Mouse (Mus musculus) stomach, embryonic 16.5 days (tissue): Measurements from ENCODE around the gene Nedd8. TPM values are rescaled to one million over a fixed set of nuclear protein-coding genes. Genes with fewer than 3 reads are reported as not detected.

ENCODE experiments used
- ATAC-seq: fragments of 200-750 bp; cut with Nextera tagmentation; 2 replicates; pipeline ENCODE4 v1.8.0; 2017; ENCODE audit warnings: moderate number of reproducible peaks, moderate TSS enrichment; ENCODE audit not compliant: insufficient read depth, low FRiP score
- H3K27ac ChIP-seq: fragments of 300-500 bp; sonication (generic); 2 replicates; pipeline ENCODE4 v1.5.1; 2014; ENCODE audit warnings: low read length
- H3K27me3 ChIP-seq: fragments of 300-500 bp; sonication (generic); 2 replicates; pipeline ENCODE4 v1.6.1; 2014; ENCODE audit warnings: low read length, control low read depth, mixed read lengths; ENCODE audit not compliant: control insufficient read depth, insufficient read depth
- H3K36me3 ChIP-seq: fragments of 300-500 bp; sonication (generic); 2 replicates; pipeline ENCODE4 v1.6.1; 2014; ENCODE audit warnings: low read length; ENCODE audit not compliant: control insufficient read depth, insufficient read depth
- H3K4me1 ChIP-seq: fragments of 300-500 bp; sonication (generic); 2 replicates; pipeline ENCODE4 v1.6.1; 2014; ENCODE audit warnings: low read length, control low read depth, mixed read lengths; ENCODE audit not compliant: control insufficient read depth, insufficient read depth
- H3K4me2 ChIP-seq: fragments of 300-500 bp; sonication (generic); 2 replicates; pipeline ENCODE4 v1.6.1; 2014; ENCODE audit warnings: low read depth, low read length, mixed read lengths
- H3K4me3 ChIP-seq: fragments of 300-500 bp; sonication (generic); replicated peaks from 2 replicates; pipeline ENCODE4 v1.5.1; 2014; ENCODE audit warnings: mild to moderate bottlenecking, low read length
- H3K9ac ChIP-seq: fragments of 300-500 bp; sonication (generic); 2 replicates; pipeline ENCODE4 v1.6.1; 2014; ENCODE audit warnings: low read length
- H3K9me3 ChIP-seq: fragments of 300-500 bp; sonication (generic); replicated peaks from 2 replicates; pipeline ENCODE4 v1.6.1; 2016; ENCODE audit warnings: low read length, control low read depth; ENCODE audit not compliant: control insufficient read depth
- WGBS: fragments of 180-500 bp; shearing (Covaris S2); extraction: QIAGEN DNeasy Blood & Tissue Kit; methylation state at CpG from one replicate; pipeline ENCODE4 v1.1.7; 2014; 5-methylcytosine and 5-hydroxymethylcytosine counted together
- polyA plus RNA-seq: library from polyadenylated mRNA; unstranded; fragments of >200 nt; fragmentation: Nextera tagmentation; extraction: Ambion mirVana; gene quantifications from 2 replicates; pipeline ENCODE4 v1.2.1, GENCODE M21; 2015

Gene Nedd8
- polyA plus RNA-seq, 1 experiment from 2014 or later, result 484 TPM

DNA sequence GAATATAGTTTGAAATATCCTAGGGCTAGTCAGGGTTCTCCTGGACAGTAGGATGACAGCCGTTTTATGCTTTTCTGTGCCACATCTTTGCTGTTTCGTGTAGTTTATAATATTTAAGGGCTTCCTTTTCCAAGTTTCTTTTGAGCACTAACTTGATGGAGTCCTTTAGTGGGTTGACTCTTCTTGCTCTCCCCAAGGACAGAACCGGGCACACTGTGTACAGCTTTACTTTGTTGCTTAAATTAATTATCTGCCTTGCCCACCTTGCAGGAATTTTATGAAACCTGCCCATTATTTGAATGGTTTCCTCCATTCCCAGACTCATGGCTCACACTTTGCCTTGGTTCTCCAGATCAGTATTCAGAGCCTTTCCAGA lies 10.2 kb upstream of the Nedd8 start:
- H3K27ac ChIP-seq, result peak overlapping the region; percentile 89; the same call in 1 of the 2 replicates

GRCm38 (mm10) chr14:55681160-55682117 lies 9.5 kb upstream of the Nedd8 start, which contains the start of gene Tinf2:
TSS of gene Tinf2 (minus strand) at chr14:55681820.
- Histone ChIP-seq H3K9ac (peak within 1 kb of the TSS; percentile 83), H3K4me2 (peak within 1 kb of the TSS; percentile 76), H3K4me3 (peak within 1 kb of the TSS; percentile 80), H3K27ac (peak within 1 kb of the TSS; percentile 89), H3K4me1 (peaks cover 8% of the 10 kb centered on the region), H3K27me3 (no peaks in the 10 kb centered on the region), H3K9me3 (no peaks in the 10 kb centered on the region), H3K36me3 (peaks cover 16% of the 10 kb centered on the region)
- peak; percentile 98 for ATAC-seq
- under 1% methylated on average over 66 of the region's 66 CpGs for WGBS

More for the DNA sequence above, 10.2 kb upstream of the Nedd8 start:
- H3K4me2 ChIP-seq, result peak overlapping the region; percentile 76
- H3K4me3 ChIP-seq, result peak overlapping the region; percentile 80
- no peaks in the 10 kb centered on the region for H3K9me3 ChIP-seq
- peaks cover 10% of the 10 kb centered on the region for H3K36me3 ChIP-seq
- H3K4me1 ChIP-seq, result peaks cover 8% of the 10 kb centered on the region
- H3K27me3 ChIP-seq, result no peaks in the 10 kb centered on the region
- no peak for ATAC-seq
- H3K9ac ChIP-seq, result peak overlapping the region; percentile 83
- WGBS, result 10% methylated on average over 3 of the region's 3 CpGs

DNA sequence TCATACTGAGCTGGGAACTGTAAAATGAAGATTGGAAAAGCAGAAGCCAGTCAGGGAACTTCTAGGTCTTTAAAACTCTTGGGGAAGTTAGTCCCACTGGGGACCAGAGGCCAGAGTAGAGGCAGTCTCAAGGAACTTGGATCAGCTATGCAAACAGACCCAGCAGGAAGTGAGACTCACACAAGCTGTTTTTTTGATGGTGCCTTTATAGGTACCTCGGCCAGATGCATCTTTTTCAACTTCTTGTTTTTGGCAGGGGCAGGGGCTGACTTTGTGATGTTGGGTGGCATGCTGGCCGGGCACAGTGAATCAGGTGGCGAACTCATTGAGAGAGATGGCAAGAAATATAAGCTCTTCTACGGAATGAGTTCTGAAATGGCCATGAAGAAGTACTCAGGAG lies 5.7 kb upstream of the Nedd8 start:
- WGBS, result 79% methylated on average over 4 of the region's 4 CpGs
- Histone ChIP-seq H3K27me3 (no peaks in the 10 kb centered on the region), H3K27ac (no peak overlapping the region), H3K4me3 (no peak overlapping the region), H3K4me2 (no peak overlapping the region), H3K9me3 (no peaks in the 10 kb centered on the region), H3K4me1 (peaks cover 8% of the 10 kb centered on the region), H3K9ac (no peak overlapping the region), H3K36me3 (peaks cover 21% of the 10 kb centered on the region)
- ATAC-seq, result no peak

- Histone ChIP-seq H3K4me1 (peaks cover 12% of the 10 kb centered on the region; the same call in 1 of the 2 replicates), H3K9me3 (no peaks in the 10 kb centered on the region), H3K27me3 (no peaks in the 10 kb centered on the region), H3K4me2 (peak overlapping the region; percentile 66), H3K36me3 (0 out of 2 replicates have a peak, but pooled peaks cover 12% of the 10 kb centered on the region), H3K27ac (peak overlapping the region; percentile 55), H3K9ac (peak overlapping the region; percentile 88), H3K4me3 (peak overlapping the region; percentile 86)
- 73% methylated on average over 7 of the region's 7 CpGs for WGBS
- no peak for ATAC-seq
Measured at GRCm38 (mm10) chr14:55672741-55673060, 777 bp upstream of the Nedd8 start.

- peak overlapping the region; percentile 88 for H3K9ac ChIP-seq
- peak overlapping the region; percentile 86 for H3K4me3 ChIP-seq
- H3K27me3 ChIP-seq, result no peaks in the 10 kb centered on the region
- H3K4me2 ChIP-seq, result peak overlapping the region; percentile 81
- WGBS, result 0% methylated on average over 12 of the region's 12 CpGs
- H3K36me3 ChIP-seq, result 0 out of 2 replicates have a peak, but pooled peaks cover 6% of the 10 kb centered on the region
- H3K27ac ChIP-seq, result peak overlapping the region; percentile 88
- peaks cover 12% of the 10 kb centered on the region; the same call in 1 of the 2 replicates for H3K4me1 ChIP-seq
- peak; percentile 27; the same call in 1 of the 2 replicates for ATAC-seq
- no peaks in the 10 kb centered on the region for H3K9me3 ChIP-seq
Measured at GRCm38 (mm10) chr14:55671486-55671832, 465 bp downstream of the Nedd8 start.

DNA sequence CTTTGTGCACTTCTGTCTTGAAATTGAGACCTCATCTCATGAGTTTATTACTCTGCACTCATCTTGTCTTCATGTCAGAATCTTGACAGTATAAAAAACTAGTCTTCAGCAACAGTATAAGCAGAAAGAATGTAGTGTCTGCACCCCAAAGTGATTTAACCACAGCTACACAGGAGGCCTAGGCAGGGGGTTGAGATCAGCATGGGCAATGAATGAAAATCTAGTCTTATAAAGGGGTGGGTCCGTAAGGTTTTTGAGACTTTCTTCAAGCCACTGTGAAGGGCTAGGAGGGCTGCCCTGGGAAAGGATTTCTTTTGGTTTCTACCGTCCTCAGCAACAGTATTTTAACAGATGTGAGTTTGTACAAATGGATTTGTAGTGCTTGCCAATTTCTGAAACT lies 11.3 kb downstream of the Nedd8 start:
- no peaks in the 10 kb centered on the region for H3K27me3 ChIP-seq
- H3K9ac ChIP-seq, result peak overlapping the region; percentile 87
- no peak overlapping the region for H3K27ac ChIP-seq
- peak overlapping the region; percentile 72 for H3K4me3 ChIP-seq
- WGBS, result 45% methylated on average over 2 of the region's 2 CpGs
- no peak overlapping the region; the same call in 1 of the 2 replicates for H3K4me2 ChIP-seq
- peaks cover 7% of the 10 kb centered on the region; the same call in 1 of the 2 replicates for H3K4me1 ChIP-seq
- peaks cover 5% of the 10 kb centered on the region for H3K36me3 ChIP-seq
- no peaks in the 10 kb centered on the region for H3K9me3 ChIP-seq
- no peak for ATAC-seq

DNA sequence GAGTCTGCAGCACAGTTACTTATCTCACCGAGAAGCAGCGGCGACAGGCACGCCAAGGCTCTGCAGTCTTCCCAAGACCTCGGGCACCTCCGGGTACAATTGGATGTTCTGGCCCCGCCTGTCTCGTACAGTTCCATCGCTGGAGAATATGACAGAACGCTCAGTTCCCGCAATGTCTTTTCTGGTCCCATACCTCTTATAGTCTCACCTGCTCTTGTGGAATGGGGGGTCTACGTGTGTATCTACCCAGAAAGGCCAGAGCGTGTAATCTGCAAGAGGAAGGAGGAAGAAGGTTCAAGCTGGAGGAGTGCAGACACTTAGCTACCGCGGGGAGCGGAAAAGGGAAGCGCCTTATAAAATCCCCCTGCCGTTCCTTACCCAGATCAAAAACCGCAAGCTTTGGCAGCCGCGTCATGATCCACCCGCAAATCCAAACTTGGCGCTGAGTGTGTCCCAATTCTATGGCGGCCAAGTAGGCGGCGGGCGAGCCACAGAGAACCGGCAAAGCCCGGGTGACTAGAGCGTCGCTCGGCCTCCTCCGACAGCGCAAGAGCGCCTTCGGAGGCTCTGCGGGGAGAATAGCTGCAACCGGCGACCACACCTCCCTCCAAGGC lies 11.9 kb downstream of the Nedd8 start, which contains the start of gene Mdp1:
TSS of gene Mdp1 (minus strand) at position 549 of the 614 bp plus-strand sequence.
- WGBS, result 0% methylated on average over 39 of the region's 39 CpGs
- peak; percentile 94 for ATAC-seq

GRCm38 (mm10) chr14:55658011-55658410 lies 13.9 kb downstream of the Nedd8 start:
- no peak overlapping the region for H3K27ac ChIP-seq

More for the DNA sequence above, 11.9 kb downstream of the Nedd8 start, which contains the start of gene Mdp1:
- H3K9ac ChIP-seq, result peak within 1 kb of the TSS; percentile 87
- peak within 1 kb of the TSS; percentile 50 for H3K27ac ChIP-seq
- peaks cover 5% of the 10 kb centered on the region for H3K36me3 ChIP-seq
- H3K27me3 ChIP-seq, result no peaks in the 10 kb centered on the region
- H3K4me2 ChIP-seq, result peak within 1 kb of the TSS; percentile 51
- no peaks in the 10 kb centered on the region for H3K9me3 ChIP-seq
- peak within 1 kb of the TSS; percentile 72 for H3K4me3 ChIP-seq
- H3K4me1 ChIP-seq, result peaks cover 7% of the 10 kb centered on the region; the same call in 1 of the 2 replicates

More at GRCm38 (mm10) chr14:55658011-55658410, 13.9 kb downstream of the Nedd8 start:
- 89% methylated on average over 5 of the region's 5 CpGs for WGBS
- Histone ChIP-seq H3K4me3 (no peak overlapping the region), H3K27me3 (no peaks in the 10 kb centered on the region), H3K9me3 (no peaks in the 10 kb centered on the region), H3K36me3 (peaks cover 5% of the 10 kb centered on the region), H3K4me2 (no peak overlapping the region), H3K4me1 (peaks cover 7% of the 10 kb centered on the region; the same call in 1 of the 2 replicates), H3K9ac (no peak overlapping the region)
- no peak for ATAC-seq
